Mouse (Mus musculus): ENCODE results near the gene Stat5b.
A peak's percentile ranks its signal among the peaks of the same experiment; 100 is the strongest.

Stat5b gene

DNA sequence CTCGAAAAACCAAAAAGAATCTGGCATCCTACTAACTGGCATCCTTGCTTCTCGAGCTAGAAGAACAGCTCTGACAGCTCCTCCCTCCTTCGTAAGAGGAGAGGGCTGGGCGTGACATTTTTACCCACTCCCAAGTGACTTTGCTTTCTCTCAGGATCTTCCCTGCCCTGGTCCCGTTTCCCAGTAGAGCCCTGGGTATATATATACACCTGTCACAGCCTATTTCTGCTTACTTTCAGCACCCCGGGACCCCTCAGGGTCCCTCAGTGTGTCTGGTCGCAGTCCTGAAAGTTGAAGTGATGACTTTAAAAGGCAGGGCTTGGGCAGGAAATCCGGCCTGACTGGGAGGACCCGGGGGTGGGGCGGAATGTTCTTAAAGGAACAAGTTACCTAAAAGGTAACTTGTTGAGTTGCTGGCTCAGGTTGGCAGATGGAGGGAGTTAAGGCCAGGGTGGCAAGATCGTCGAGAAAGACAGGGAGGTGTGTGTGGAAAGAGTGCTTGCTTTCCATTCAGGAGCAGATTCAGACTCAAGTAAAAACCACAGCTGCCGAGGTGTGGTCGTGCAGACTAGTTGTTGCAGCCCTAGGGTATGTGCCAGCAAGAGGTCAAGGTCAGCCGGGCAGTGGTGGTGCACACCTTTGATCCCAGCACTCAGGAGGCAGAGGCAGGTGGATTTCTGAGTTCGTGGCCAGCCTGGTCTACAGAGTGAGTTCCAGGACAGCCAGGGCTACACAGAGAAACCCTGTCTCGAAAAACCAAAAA, 79.7 kb downstream of the Stat5b start, which contains the start of gene Ghdc:
Gene Ghdc (minus strand): TSS at position 312 of the 763 bp plus-strand sequence.
- DNase-seq (ENCODE audit: low spot score in 2 of 2), result peak; percentile 75 to 81

- no peak for DNase-seq (ENCODE audit: low spot score in 2 of 2)
Observed at GRCm38 (mm10) chr11:100769980-100770379, 80.5 kb downstream of the Stat5b start.

- DNase-seq (ENCODE audit: low spot score in 2 of 2), result no peak
Observed at GRCm38 (mm10) chr11:100767871-100768270, 82.7 kb downstream of the Stat5b start.

- no peak for DNase-seq (ENCODE audit: low spot score in 2 of 2)
Observed at GRCm38 (mm10) chr11:100766726-100767125, 83.8 kb downstream of the Stat5b start.

GRCm38 (mm10) chr11:100762831-100763230, 87.7 kb downstream of the Stat5b start, which contains the start of gene Hcrt:
Hcrt (minus strand) TSS chr11:100762931.
- no peak for DNase-seq (ENCODE audit: low spot score in 2 of 2)

GRCm38 (mm10) chr11:100761547-100762045, 88.9 kb downstream of the Stat5b start:
- DNase-seq (ENCODE audit: low spot score in 2 of 2), result peak; percentile 92 to 94

DNA sequence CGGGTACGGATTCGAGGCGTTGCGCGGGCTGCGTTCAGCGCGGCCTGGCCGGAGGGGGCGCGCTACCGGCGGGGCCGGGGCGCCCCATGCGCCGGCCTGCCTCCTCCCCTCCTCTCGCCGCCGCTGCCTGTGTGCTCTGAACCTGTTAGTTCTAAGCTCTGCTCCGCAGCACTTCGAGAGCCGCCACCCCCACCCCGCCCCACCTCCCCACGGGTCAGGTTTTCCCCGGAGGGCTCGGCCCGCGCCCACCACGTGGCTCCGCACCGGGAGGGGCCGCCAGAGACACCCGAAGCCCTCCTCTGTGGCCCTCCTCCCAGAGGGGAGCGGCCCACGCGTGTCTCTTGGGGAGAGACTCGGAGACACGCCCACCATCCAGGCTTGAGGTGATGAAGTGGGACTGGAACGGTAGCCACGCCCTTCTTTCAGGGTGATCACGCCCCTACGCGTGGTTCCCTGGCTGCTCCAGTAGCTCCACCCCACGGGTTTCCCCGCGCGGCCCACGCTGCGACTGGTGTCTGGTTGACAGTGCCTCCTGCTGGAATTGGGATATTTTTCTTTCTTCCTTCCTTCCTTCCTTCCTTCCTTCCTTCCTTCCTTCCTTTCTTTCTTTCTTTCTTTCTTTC, 90.8 kb downstream of the Stat5b start, which contains the start of gene Kcnh4:
Gene Kcnh4 (minus strand): TSS at position 332 of the 623 bp plus-strand sequence.
- peak; percentile 90 to 94 for DNase-seq (ENCODE audit: low spot score in 2 of 2)

DNA sequence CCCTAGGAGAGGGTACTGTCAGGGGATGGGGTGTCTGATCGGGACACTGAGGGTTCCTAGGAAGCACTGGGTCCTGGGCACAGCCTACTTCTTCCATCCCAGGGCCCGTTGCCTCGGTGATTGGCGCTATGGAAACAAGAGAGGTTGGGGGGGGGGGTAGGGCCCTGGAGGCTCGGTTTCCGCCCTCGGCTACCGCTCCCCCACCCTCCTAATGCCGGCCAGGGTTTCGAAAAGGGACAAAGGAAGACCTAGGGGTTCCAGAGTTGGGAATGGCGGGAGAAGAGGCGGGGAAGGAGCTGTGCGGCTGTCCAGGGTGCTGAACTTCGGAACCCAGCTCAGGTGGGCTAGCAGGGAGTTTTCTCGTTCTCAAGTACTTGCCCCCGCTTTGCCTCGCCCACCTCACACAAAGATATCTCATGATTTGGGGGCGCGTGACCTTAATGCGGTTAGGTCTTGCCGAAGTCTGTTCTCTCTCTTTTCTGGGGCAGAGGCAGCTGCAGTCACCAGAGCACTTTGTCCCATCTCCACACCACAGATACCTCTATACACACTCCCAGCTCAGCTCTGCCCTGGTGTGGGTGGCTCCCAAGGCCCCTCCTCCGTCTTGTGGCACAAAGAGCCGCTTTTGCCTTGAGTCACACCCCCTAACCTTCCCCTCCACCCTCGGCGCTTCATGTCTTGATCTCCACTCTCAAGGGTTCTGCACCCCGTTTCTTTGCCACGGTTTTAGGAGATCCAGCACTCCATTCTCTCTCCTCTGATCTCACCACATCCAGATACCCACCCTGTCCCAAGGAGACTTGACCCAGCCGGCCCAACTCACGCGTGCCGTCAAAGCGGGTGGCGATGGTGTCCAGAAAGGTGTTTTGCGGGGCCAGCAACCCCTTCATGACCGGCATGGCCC, 91.6 kb downstream of the Stat5b start:
- DNase-seq (ENCODE audit: low spot score in 2 of 2), result no peak

DNA sequence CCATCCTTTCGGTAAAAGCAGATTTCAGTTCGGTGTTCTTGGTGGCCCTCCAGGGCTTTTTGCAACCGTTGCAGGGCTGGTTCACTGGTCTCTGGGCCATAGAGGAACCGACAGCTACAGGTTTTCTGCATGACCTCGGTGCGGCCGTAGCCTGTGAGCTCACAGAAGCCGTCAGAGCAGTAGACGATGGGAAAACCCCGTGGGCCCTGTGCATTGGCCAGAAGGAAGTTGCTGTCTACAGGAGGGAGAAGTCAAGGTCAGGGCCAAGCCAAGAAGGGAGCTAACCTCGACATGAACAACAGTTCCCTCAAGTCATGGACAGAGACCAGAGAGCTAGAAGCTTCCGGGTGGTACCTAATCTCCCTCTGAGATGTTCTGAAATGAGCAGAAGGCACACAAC, 93.0 kb downstream of the Stat5b start:
- DNase-seq (ENCODE audit: low spot score in 2 of 2), result no peak

DNA sequence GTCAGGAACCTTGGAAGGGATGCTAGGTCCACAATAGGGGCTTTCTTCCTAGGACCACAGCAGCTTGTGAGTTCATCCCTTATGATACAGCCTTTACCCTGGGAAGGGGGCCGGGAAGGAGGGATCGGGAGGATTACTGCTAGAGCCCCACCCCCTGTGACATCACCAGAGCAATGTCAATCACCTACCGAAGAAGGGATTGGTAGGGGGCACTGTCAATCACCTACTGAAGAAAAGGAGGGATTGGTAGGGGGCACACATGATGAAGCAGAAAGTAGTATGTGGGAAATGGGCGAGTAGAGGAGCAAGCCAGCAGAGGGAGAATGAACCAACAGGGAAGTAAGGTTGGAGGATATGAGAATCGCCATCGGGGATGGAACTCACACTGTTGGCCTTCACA, 94.0 kb downstream of the Stat5b start:
- DNase-seq (ENCODE audit: low spot score in 2 of 2), result no peak

DNA sequence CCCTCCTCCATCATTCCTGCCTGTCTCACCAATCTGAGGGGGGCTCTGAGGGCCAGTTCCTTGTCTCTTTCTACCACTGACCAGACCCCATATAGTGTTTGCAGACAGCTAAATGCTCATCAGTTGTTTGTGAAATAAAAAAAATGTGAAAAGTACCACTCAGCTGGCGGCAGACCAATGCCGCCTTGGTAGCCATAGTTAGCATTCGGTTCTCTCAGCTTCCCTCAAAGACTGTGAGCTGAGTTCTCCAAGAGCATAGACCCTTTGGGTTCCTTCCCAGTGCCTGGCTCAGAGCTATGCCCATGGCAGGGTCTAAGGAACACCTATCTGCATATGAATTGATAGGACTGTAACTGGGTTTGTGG, 95.8 kb downstream of the Stat5b start:
- peak; percentile 53 to 74 for DNase-seq (ENCODE audit: low spot score in 2 of 2)

GRCm38 (mm10) chr11:100754021-100754692, 96.4 kb downstream of the Stat5b start:
- peak; percentile 70 to 82 for DNase-seq (ENCODE audit: low spot score in 2 of 2)

DNA sequence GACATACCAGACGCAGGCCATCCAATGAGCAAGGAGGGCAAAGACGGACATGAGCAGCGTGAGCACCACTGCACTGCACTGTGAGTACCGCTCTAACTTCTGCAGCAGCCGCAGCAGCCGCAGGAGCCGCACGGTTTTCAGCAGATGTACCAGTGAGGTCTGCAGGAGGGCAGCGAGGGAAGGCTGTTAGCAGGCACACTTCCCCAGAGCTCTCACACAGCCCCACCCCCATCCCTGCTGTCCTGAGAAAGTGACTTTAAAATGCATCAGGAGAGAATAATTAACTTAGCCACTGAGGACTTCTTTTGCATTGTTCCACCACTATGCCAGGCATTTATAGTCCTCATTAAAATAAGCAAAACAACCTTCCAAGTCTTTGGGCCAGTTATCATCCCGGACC, 98.2 kb downstream of the Stat5b start:
- no peak for DNase-seq (ENCODE audit: low spot score in 2 of 2)

- DNase-seq (ENCODE audit: low spot score in 2 of 2), result no peak
Observed at GRCm38 (mm10) chr11:100750127-100750526, 100.4 kb downstream of the Stat5b start.

- peak; percentile 58 to 76 for DNase-seq (ENCODE audit: low spot score in 2 of 2)
Observed at GRCm38 (mm10) chr11:100749469-100749868, 101.1 kb downstream of the Stat5b start.

GRCm38 (mm10) chr11:100748620-100749019, 101.9 kb downstream of the Stat5b start:
- peak in 1 of 2 experiments; percentile 28 for DNase-seq (ENCODE audit: low spot score in 2 of 2)

DNA sequence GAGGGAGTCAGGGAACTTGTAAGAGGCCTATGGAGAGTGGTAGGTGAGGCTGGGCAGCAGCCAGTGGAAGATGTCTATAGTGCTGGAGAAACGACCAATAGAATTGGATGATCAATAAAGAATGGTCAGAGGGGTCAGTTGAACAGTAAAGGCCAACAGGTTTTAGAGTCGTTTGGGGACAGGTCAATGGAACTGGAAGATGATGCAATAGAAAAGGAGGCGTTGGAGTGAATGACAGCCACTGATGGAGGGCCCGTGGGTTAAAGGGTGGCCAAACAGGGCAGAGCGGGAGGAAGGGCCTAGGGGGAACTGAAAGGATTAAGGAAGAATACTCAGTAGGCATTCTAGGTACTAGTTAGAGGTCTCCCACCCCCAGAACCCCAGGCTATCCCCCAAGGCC, 103.4 kb downstream of the Stat5b start:
- DNase-seq (ENCODE audit: low spot score in 2 of 2), result no peak

GRCm38 (mm10) chr11:100746546-100746945, 104.0 kb downstream of the Stat5b start:
- no peak for DNase-seq (ENCODE audit: low spot score in 2 of 2)

DNA sequence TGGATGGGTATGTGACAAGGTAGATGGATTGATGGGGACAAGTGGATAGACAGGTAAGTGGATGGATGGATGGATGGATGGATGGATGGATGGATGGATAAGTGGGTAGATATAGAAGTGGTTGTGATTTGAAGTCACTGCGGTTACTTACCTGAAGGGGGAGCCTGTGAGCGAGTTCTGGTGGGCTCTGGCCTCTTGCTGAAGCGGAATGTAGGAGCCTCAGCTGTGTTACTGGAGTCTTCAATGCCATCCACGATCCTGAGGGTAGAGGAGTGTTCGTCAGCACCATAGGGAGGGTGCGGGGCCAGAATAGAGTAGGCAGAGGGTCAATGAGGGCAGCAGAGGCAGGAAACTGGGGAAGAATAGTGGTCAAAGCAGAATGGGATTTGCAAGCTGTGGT, 105.4 kb downstream of the Stat5b start:
- no peak for DNase-seq (ENCODE audit: low spot score in 2 of 2)

- DNase-seq (ENCODE audit: low spot score in 2 of 2), result no peak
Observed at GRCm38 (mm10) chr11:100741348-100741747, 109.2 kb downstream of the Stat5b start.

- DNase-seq (ENCODE audit: low spot score in 2 of 2), result no peak
Observed at GRCm38 (mm10) chr11:100738749-100739148, 111.8 kb downstream of the Stat5b start.

All from frontal cortex, postnatal 36 days (tissue).